Mouse (Mus musculus): ENCODE measurements around the gene Rnf152.
A peak's percentile ranks its signal among the peaks of the same experiment; 100 is the strongest.

GRCm38 (mm10) chr1:105327789-105328188 lies 28.7 kb downstream of the Rnf152 start:
- TF ChIP-seq CTCF (conservative IDR thresholded peaks at IDR 0.05 in 1 of 2, IDR thresholded peaks at IDR 0.05 in 1 of 2; ENCODE audit: low read depth in 2 of 2, low read length in 2 of 2): no peak
- no peak for TF ChIP-seq ETS1 (conservative IDR thresholded peaks at IDR 0.05; ENCODE audit: low read depth, low read length)
- TF ChIP-seq NELFE (IDR thresholded peaks at IDR 0.05; ENCODE audit: low read depth, low read length): no peak
- TF ChIP-seq MAFK (IDR thresholded peaks at IDR 0.05; ENCODE audit: insufficient replicate concordance, low read length): peak; percentile 83
- TF ChIP-seq UBTF (IDR thresholded peaks at IDR 0.05; ENCODE audit: low read depth, low read length): no peak
- TF ChIP-seq SMC3 (IDR thresholded peaks at IDR 0.05; ENCODE audit: low read depth, low read length): no peak
- no peak for TF ChIP-seq POLR2AphosphoS2 (IDR thresholded peaks at IDR 0.05; ENCODE audit: low read depth, low read length)
- no peak for TF ChIP-seq EP300 (IDR thresholded peaks at IDR 0.05; ENCODE audit: low read length)
- TF ChIP-seq POLR2A (IDR thresholded peaks at IDR 0.05; ENCODE audit: low read depth, low read length): no peak
- no peak for TF ChIP-seq NRF1 (IDR thresholded peaks at IDR 0.05; ENCODE audit: low read depth, low read length)
- no peak for TF ChIP-seq E2F4 (IDR thresholded peaks at IDR 0.05; ENCODE audit: insufficient replicate concordance, low read depth, low read length)
- TF ChIP-seq ZMIZ1 (IDR thresholded peaks at IDR 0.05; ENCODE audit: low read depth, low read length): no peak

Data from CH12.LX (cell line).